Mouse (Mus musculus) forebrain, embryonic 12.5 days (tissue): ENCODE data around the gene Mrps7. TPM values are rescaled to one million over a fixed set of nuclear protein-coding genes. Genes with fewer than 3 reads are reported as not detected.
"Not testable (repeated sequence)": the region's sequence is repeated elsewhere in the genome, so short reads cannot be mapped to it uniquely, and the experiment has no call there.

Source experiments
- ATAC-seq: fragments of 200-750 bp; cut with Nextera tagmentation; 2 replicates; pipeline ENCODE4 v1.8.0; 2017; ENCODE audit warnings: moderate TSS enrichment; ENCODE audit not compliant: low FRiP score
- H3K27ac ChIP-seq: fragments of 300-500 bp; sonication (generic); 2 replicates; pipeline ENCODE4 v1.5.1; 2016; ENCODE audit warnings: mild to moderate bottlenecking
- H3K27me3 ChIP-seq: fragments of 300-500 bp; sonication (generic); 2 replicates; pipeline ENCODE4 v1.6.1; 2016; ENCODE audit warnings: mild to moderate bottlenecking
- H3K36me3 ChIP-seq: fragments of 300-500 bp; sonication (generic); replicated peaks from 2 replicates; pipeline ENCODE4 v1.6.1; 2016; ENCODE audit warnings: mild to moderate bottlenecking
- H3K4me1 ChIP-seq: fragments of 300-500 bp; sonication (generic); 2 replicates; pipeline ENCODE4 v1.6.1; 2016
- H3K4me2 ChIP-seq: fragments of 300-500 bp; sonication (generic); 2 replicates; pipeline ENCODE4 v1.6.1; 2016; ENCODE audit warnings: mild to moderate bottlenecking, moderate library complexity
- H3K4me3 ChIP-seq: fragments of 300-500 bp; sonication (generic); replicated peaks from 2 replicates; pipeline ENCODE4 v1.5.1; 2016; ENCODE audit warnings: mild to moderate bottlenecking
- H3K9ac ChIP-seq: fragments of 300-500 bp; sonication (generic); 2 replicates; pipeline ENCODE4 v1.6.1; 2016; ENCODE audit warnings: mild to moderate bottlenecking
- H3K9me3 ChIP-seq: fragments of 300-500 bp; sonication (generic); 2 replicates; pipeline ENCODE4 v1.6.1; 2016
- WGBS: fragments of 180-500 bp; shearing (Covaris S2); methylation state at CpG from one replicate; pipeline ENCODE4 v1.1.7; 2016; 5-methylcytosine and 5-hydroxymethylcytosine counted together
- polyA plus RNA-seq: library from polyadenylated mRNA; unstranded; fragments of >200 nt; fragmentation: Nextera tagmentation; extraction: Ambion mirVana; gene quantifications from 2 replicates; pipeline ENCODE4 v1.2.1, GENCODE M21; 2016

Gene Mrps7
- polyA plus RNA-seq, 1 experiment from 2014 or later = 89.5 TPM

GRCm38 (mm10) chr11:115645498-115645897 lies 41.8 kb downstream of the Mrps7 start:
- 93% methylated on average over 14 of the region's 14 CpGs for WGBS
- not testable (repeated sequence) for H3K9me3 ChIP-seq, H3K9ac ChIP-seq, H3K27me3 ChIP-seq, ATAC-seq, H3K4me2 ChIP-seq, H3K4me3 ChIP-seq, H3K4me1 ChIP-seq, H3K27ac ChIP-seq
- peaks cover 46% of the 10 kb centered on the region for H3K36me3 ChIP-seq

- Histone ChIP-seq H3K4me3 (no peak overlapping the region), H3K4me2 (no peak overlapping the region), H3K27ac (no peak overlapping the region), H3K27me3 (no peaks in the 10 kb centered on the region), H3K36me3 (peaks cover 46% of the 10 kb centered on the region), H3K9ac (no peak overlapping the region), H3K9me3 (no peaks in the 10 kb centered on the region), H3K4me1 (no peaks in the 10 kb centered on the region)
- ATAC-seq = no peak
- 93% methylated on average over 9 of the region's 9 CpGs for WGBS
Measured at GRCm38 (mm10) chr11:115646439-115646838, 42.7 kb downstream of the Mrps7 start.

GRCm38 (mm10) chr11:115647459-115647858 lies 43.7 kb downstream of the Mrps7 start:
- ATAC-seq = no peak
- Histone ChIP-seq H3K27ac (no peak overlapping the region), H3K4me2 (no peak overlapping the region), H3K4me1 (no peaks in the 10 kb centered on the region), H3K36me3 (peaks cover 46% of the 10 kb centered on the region), H3K9ac (no peak overlapping the region), H3K27me3 (no peaks in the 10 kb centered on the region), H3K9me3 (no peaks in the 10 kb centered on the region), H3K4me3 (no peak overlapping the region)
- 62% methylated on average over 6 of the region's 6 CpGs for WGBS

- Histone ChIP-seq H3K27me3 (no peaks in the 10 kb centered on the region), H3K4me2 (no peak overlapping the region), H3K27ac (peak overlapping the region; percentile 61; the same call in 1 of the 2 replicates), H3K4me1 (no peaks in the 10 kb centered on the region), H3K4me3 (no peak overlapping the region), H3K36me3 (peaks cover 50% of the 10 kb centered on the region), H3K9ac (no peak overlapping the region), H3K9me3 (no peaks in the 10 kb centered on the region)
- WGBS = 63% methylated on average over 10 of the region's 10 CpGs
- no peak for ATAC-seq
Measured at GRCm38 (mm10) chr11:115649706-115650105, 46.0 kb downstream of the Mrps7 start.

GRCm38 (mm10) chr11:115651680-115652079 lies 48.0 kb downstream of the Mrps7 start:
- H3K36me3 ChIP-seq = peaks cover 42% of the 10 kb centered on the region

GRCm38 (mm10) chr11:115653194-115653593 lies 49.5 kb downstream of the Mrps7 start:
- Histone ChIP-seq H3K36me3 (peaks cover 33% of the 10 kb centered on the region), H3K9me3 (no peaks in the 10 kb centered on the region), H3K9ac (no peak overlapping the region), H3K4me2 (no peak overlapping the region), H3K27ac (no peak overlapping the region), H3K4me1 (no peaks in the 10 kb centered on the region), H3K27me3 (no peaks in the 10 kb centered on the region), H3K4me3 (no peak overlapping the region)
- WGBS = 91% methylated on average over 3 of the region's 3 CpGs
- no peak for ATAC-seq

More at GRCm38 (mm10) chr11:115651680-115652079, 48.0 kb downstream of the Mrps7 start:
- no peaks in the 10 kb centered on the region for H3K4me1 ChIP-seq
- no peak overlapping the region for H3K4me2 ChIP-seq
- no peaks in the 10 kb centered on the region for H3K9me3 ChIP-seq
- ATAC-seq = no peak
- 95% methylated on average over 3 of the region's 3 CpGs for WGBS
- no peaks in the 10 kb centered on the region for H3K27me3 ChIP-seq
- H3K4me3 ChIP-seq = no peak overlapping the region
- H3K9ac ChIP-seq = no peak overlapping the region
- H3K27ac ChIP-seq = no peak overlapping the region

GRCm38 (mm10) chr11:115654128-115654527 lies 50.4 kb downstream of the Mrps7 start:
- Histone ChIP-seq H3K27me3 (no peaks in the 10 kb centered on the region), H3K27ac (no peak overlapping the region), H3K36me3 (peaks cover 27% of the 10 kb centered on the region), H3K9ac (no peak overlapping the region), H3K4me3 (no peak overlapping the region), H3K4me1 (no peaks in the 10 kb centered on the region), H3K4me2 (no peak overlapping the region), H3K9me3 (no peaks in the 10 kb centered on the region)
- WGBS = 89% methylated on average over 2 of the region's 2 CpGs
- no peak for ATAC-seq

Other genes starting within 250 kb of the Mrps7 start
- gene Hid1, start 236.2 kb upstream of the Mrps7 start, polyA plus RNA-seq = 33.7 and 36.4 TPM in 2 replicates
- 28.3 and 29.6 TPM in 2 replicates for gene Cdr2l, start 222.0 kb upstream of the Mrps7 start, polyA plus RNA-seq
- gene Mrpl58, start 200.2 kb upstream of the Mrps7 start, polyA plus RNA-seq = 222 and 232 TPM in 2 replicates
- 843 and 857 TPM in 2 replicates for gene Atp5h, start 184.0 kb upstream of the Mrps7 start, polyA plus RNA-seq
- 23.9 and 29.8 TPM in 2 replicates for gene Kctd2, start 183.8 kb upstream of the Mrps7 start, polyA plus RNA-seq
- gene Trim80, start 163.4 kb upstream of the Mrps7 start, polyA plus RNA-seq = not detected in 2 replicates
- not detected in 2 replicates for gene Slc16a5, start 141.5 kb upstream of the Mrps7 start, polyA plus RNA-seq
- gene Armc7, start 128.3 kb upstream of the Mrps7 start, polyA plus RNA-seq = 10.9 and 11.0 TPM in 2 replicates
- gene Nt5c, start 112.1 kb upstream of the Mrps7 start, polyA plus RNA-seq = 72.0 and 80.3 TPM in 2 replicates
- 1,151 and 1,196 TPM in 2 replicates for gene Jpt1, start 89.5 kb upstream of the Mrps7 start, polyA plus RNA-seq
- 1,429 and 1,474 TPM in 2 replicates for gene Sumo2, start 67.6 kb upstream of the Mrps7 start, polyA plus RNA-seq
- 194 and 199 TPM in 2 replicates for gene Nup85, start 39.5 kb upstream of the Mrps7 start, polyA plus RNA-seq
- 32.3 and 35.1 TPM in 2 replicates for gene Gga3, start 126 bp downstream of the Mrps7 start, polyA plus RNA-seq
- gene Mif4gd, start 9.0 kb downstream of the Mrps7 start, polyA plus RNA-seq = 15.2 and 16.5 TPM in 2 replicates
- gene Slc25a19, start 24.4 kb downstream of the Mrps7 start, polyA plus RNA-seq = 28.4 and 29.7 TPM in 2 replicates
- gene Grb2, start 104.7 kb downstream of the Mrps7 start, polyA plus RNA-seq = 124 and 137 TPM in 2 replicates
- 39.0 and 45.2 TPM in 2 replicates for gene Tmem94, start 161.5 kb downstream of the Mrps7 start, polyA plus RNA-seq
- 15.5 and 19.5 TPM in 2 replicates for gene Caskin2, start 209.7 kb downstream of the Mrps7 start, polyA plus RNA-seq
- gene Tsen54, start 210.8 kb downstream of the Mrps7 start, polyA plus RNA-seq = 27.1 and 28.4 TPM in 2 replicates
- 2.4 and 2.7 TPM in 2 replicates for gene Llgl2, start 220.1 kb downstream of the Mrps7 start, polyA plus RNA-seq